Mouse (Mus musculus) heart, embryonic 10.5 days (tissue): ENCODE results near the gene Nfkb2. TPM values are rescaled to one million over a fixed set of nuclear protein-coding genes. Genes with fewer than 3 reads are reported as not detected.

Experiments
- DNase-seq: peaks from one replicate; pipeline ENCODE4 v3.0.0-alpha.2; 2017; ENCODE audit warnings: low spot score
- H3K27ac ChIP-seq: fragments of 300-500 bp; sonication (generic); 2 replicates; pipeline ENCODE4 v1.5.1; 2016; ENCODE audit warnings: mild to moderate bottlenecking
- H3K27me3 ChIP-seq: fragments of 300-500 bp; sonication (generic); 2 replicates; pipeline ENCODE4 v1.6.1; 2016; ENCODE audit warnings: mild to moderate bottlenecking; ENCODE audit not compliant: poor library complexity, insufficient read depth, severe bottlenecking
- H3K36me3 ChIP-seq: fragments of 300-500 bp; sonication (generic); 2 replicates; pipeline ENCODE4 v1.6.1; 2016; ENCODE audit warnings: mild to moderate bottlenecking, moderate library complexity
- H3K4me1 ChIP-seq: fragments of 300-500 bp; sonication (generic); 2 replicates; pipeline ENCODE4 v1.6.1; 2016; ENCODE audit warnings: mild to moderate bottlenecking
- H3K4me3 ChIP-seq: fragments of 300-500 bp; sonication (generic); 2 replicates; pipeline ENCODE4 v1.5.1; 2016; ENCODE audit warnings: mild to moderate bottlenecking, moderate library complexity
- H3K9me3 ChIP-seq: fragments of 300-500 bp; sonication (generic); 2 replicates; pipeline ENCODE4 v1.6.1; 2016; ENCODE audit warnings: mild to moderate bottlenecking, moderate library complexity
- WGBS: fragments of 180-500 bp; shearing (Covaris S2); methylation state at CpG from one replicate; pipeline ENCODE4 v1.1.7; 2016; 5-methylcytosine and 5-hydroxymethylcytosine counted together
- polyA plus RNA-seq: library from polyadenylated mRNA; unstranded; fragments of >200 nt; fragmentation: Nextera tagmentation; extraction: Ambion mirVana; gene quantifications from 2 replicates; pipeline ENCODE4 v1.2.1, GENCODE M21; 2016

The Nfkb2 gene
- polyA plus RNA-seq, 1 experiment from 2014 or later, result 5.9 TPM

GRCm38 (mm10) chr19:46302551-46302950 lies 1.6 kb upstream of the Nfkb2 start:
- no peaks in the 10 kb centered on the region for H3K9me3 ChIP-seq
- peak; percentile 55 for DNase-seq
- H3K27ac ChIP-seq, result no peak overlapping the region
- peaks cover 2% of the 10 kb centered on the region; the same call in 1 of the 2 replicates for H3K36me3 ChIP-seq
- no peak overlapping the region for H3K4me3 ChIP-seq
- 85% methylated on average over 4 of the region's 4 CpGs for WGBS
- H3K4me1 ChIP-seq, result peaks cover 35% of the 10 kb centered on the region
- H3K27me3 ChIP-seq, result peaks cover 22% of the 10 kb centered on the region

DNA sequence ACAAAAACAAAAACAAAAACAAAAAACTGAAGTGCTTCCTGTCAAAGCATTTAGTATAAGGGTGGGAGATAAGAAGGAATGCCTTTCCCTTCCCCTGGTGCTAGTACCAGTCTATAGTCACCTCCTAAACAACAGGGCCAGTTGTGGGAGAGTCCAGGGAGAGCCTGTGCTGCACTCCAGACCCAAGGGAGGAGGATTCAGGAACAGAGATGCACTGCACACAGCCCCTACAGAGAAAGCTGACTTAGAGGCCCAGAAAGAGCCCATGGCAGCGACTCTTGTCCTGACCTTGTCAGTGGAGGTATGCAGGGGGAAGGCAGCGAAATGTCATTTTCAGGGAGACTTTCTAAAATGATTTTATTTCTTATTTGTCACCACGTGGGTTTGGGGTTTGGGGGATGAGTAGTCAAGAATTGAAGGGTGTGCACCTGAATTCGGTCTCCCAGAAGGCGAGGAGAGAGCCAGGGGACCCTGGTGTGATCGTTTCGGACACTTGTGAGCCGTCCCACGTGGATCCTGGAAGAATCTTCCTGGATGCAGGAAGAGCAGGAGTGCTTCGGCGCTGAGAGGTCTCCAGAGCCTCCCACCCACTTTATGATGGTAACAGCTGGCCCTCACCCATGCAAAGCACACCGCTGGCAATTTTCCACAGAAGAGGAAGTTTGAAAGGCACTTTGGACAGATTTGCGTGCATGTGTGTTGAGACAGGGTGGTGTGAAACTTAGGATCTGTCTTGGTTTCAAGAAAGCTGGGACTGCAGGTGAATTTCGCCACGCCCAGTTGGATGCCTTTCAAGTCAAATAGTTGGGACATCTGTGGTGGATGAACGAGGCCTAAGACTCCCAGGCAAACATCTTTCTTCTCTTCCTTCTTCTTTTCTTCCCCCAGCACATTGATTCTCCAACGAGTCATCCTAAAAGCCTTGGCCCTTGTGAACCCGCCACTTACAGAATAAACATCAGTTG lies 587 bp upstream of the Nfkb2 start:
- peak; percentile 72 for DNase-seq
- Histone ChIP-seq H3K27me3 (peaks cover 32% of the 10 kb centered on the region), H3K4me1 (peaks cover 39% of the 10 kb centered on the region), H3K4me3 (peak overlapping the region; percentile 86), H3K9me3 (no peaks in the 10 kb centered on the region), H3K27ac (0 out of 2 replicates have a peak overlapping the region, but pooled peaks have one; percentile 88), H3K36me3 (peaks cover 12% of the 10 kb centered on the region; the same call in 1 of the 2 replicates)
- 53% methylated on average over 18 of the region's 18 CpGs for WGBS

GRCm38 (mm10) chr19:46304908-46305333 lies 801 bp downstream of the Nfkb2 start:
- H3K36me3 ChIP-seq, result peaks cover 17% of the 10 kb centered on the region

GRCm38 (mm10) chr19:46305432-46306267 lies 1.5 kb downstream of the Nfkb2 start:
- H3K4me1 ChIP-seq, result peaks cover 45% of the 10 kb centered on the region
- no peaks in the 10 kb centered on the region for H3K9me3 ChIP-seq
- H3K4me3 ChIP-seq, result peak overlapping the region; percentile 86
- WGBS, result under 1% methylated on average over 43 of the region's 43 CpGs
- peak; percentile 95 for DNase-seq
- H3K36me3 ChIP-seq, result peaks cover 25% of the 10 kb centered on the region
- peak overlapping the region; percentile 88 for H3K27ac ChIP-seq
- H3K27me3 ChIP-seq, result peaks cover 51% of the 10 kb centered on the region

More at GRCm38 (mm10) chr19:46304908-46305333, 801 bp downstream of the Nfkb2 start:
- Histone ChIP-seq H3K4me1 (peaks cover 45% of the 10 kb centered on the region), H3K27ac (peak overlapping the region; percentile 88), H3K4me3 (peak overlapping the region; percentile 86), H3K27me3 (peaks cover 44% of the 10 kb centered on the region), H3K9me3 (no peaks in the 10 kb centered on the region)
- under 1% methylated on average over 34 of the region's 34 CpGs for WGBS
- no peak for DNase-seq

DNA sequence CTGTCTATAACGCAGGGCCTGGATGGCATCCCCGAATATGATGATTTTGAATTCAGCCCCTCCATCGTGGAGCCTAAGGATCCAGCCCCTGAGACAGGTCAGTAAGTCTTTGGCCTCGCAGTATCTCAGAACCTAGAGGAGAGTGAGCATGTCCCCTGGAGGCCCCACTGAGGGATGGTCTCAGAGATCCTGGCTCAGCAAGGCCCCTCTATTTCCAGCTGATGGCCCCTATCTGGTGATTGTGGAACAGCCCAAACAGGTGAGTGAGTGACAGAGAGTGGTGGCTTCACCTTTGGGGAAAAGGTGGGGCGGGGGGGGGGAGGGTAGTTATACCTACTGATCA lies 2.1 kb downstream of the Nfkb2 start:
- Histone ChIP-seq H3K27me3 (peaks cover 57% of the 10 kb centered on the region), H3K27ac (peak overlapping the region; percentile 88), H3K9me3 (no peaks in the 10 kb centered on the region), H3K4me1 (peaks cover 45% of the 10 kb centered on the region), H3K36me3 (peaks cover 30% of the 10 kb centered on the region), H3K4me3 (peak overlapping the region; percentile 86)
- peak; percentile 67 for DNase-seq
- 44% methylated on average over 5 of the region's 5 CpGs for WGBS

DNA sequence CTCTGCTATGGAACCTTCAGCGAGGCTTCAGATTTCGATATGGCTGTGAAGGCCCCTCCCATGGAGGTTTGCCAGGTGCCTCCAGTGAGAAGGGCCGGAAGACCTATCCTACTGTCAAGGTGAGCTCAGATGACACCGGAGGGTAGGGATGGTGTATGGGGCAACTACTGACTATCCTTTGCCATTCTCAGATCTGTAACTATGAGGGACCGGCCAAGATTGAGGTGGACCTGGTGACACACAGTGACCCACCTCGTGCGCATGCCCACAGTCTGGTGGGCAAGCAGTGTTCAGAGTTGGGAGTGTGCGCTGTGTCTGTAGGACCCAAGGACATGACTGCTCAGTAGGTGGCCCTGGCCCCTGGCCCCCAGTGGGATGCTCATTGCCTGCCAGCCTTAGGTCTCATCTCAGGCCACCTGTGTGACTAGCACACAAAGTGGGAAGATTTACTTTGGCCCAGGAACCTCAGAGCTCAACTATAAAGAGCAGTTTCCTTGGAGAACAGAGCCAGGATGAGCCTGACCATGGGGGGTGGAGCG lies 2.7 kb downstream of the Nfkb2 start:
- H3K9me3 ChIP-seq, result no peaks in the 10 kb centered on the region
- H3K27ac ChIP-seq, result no peak overlapping the region
- peaks cover 36% of the 10 kb centered on the region for H3K36me3 ChIP-seq
- no peak overlapping the region for H3K4me3 ChIP-seq
- H3K4me1 ChIP-seq, result peaks cover 45% of the 10 kb centered on the region
- WGBS, result 82% methylated on average over 9 of the region's 9 CpGs
- peaks cover 60% of the 10 kb centered on the region for H3K27me3 ChIP-seq
- peak; percentile 74 for DNase-seq

- WGBS, result 69% methylated on average over 16 of the region's 16 CpGs
- H3K27me3 ChIP-seq, result peaks cover 69% of the 10 kb centered on the region
- peaks cover 43% of the 10 kb centered on the region for H3K36me3 ChIP-seq
- no peaks in the 10 kb centered on the region for H3K9me3 ChIP-seq
- peaks cover 41% of the 10 kb centered on the region for H3K4me1 ChIP-seq
- no peak overlapping the region for H3K27ac ChIP-seq
- DNase-seq, result no peak
- no peak overlapping the region for H3K4me3 ChIP-seq
These were observed 3.7 kb downstream of the Nfkb2 start for GRCm38 (mm10) chr19:46307781-46308180.

- 52% methylated on average over 16 of the region's 16 CpGs for WGBS
- H3K4me3 ChIP-seq, result peak overlapping the region; percentile 59
- no peaks in the 10 kb centered on the region for H3K9me3 ChIP-seq
- DNase-seq, result no peak
- H3K4me1 ChIP-seq, result peaks cover 46% of the 10 kb centered on the region
- peaks cover 75% of the 10 kb centered on the region for H3K27me3 ChIP-seq
- peak overlapping the region; percentile 62; the same call in 1 of the 2 replicates for H3K27ac ChIP-seq
- H3K36me3 ChIP-seq, result peaks cover 46% of the 10 kb centered on the region
These were observed 4.2 kb downstream of the Nfkb2 start for GRCm38 (mm10) chr19:46308303-46308702.

DNA sequence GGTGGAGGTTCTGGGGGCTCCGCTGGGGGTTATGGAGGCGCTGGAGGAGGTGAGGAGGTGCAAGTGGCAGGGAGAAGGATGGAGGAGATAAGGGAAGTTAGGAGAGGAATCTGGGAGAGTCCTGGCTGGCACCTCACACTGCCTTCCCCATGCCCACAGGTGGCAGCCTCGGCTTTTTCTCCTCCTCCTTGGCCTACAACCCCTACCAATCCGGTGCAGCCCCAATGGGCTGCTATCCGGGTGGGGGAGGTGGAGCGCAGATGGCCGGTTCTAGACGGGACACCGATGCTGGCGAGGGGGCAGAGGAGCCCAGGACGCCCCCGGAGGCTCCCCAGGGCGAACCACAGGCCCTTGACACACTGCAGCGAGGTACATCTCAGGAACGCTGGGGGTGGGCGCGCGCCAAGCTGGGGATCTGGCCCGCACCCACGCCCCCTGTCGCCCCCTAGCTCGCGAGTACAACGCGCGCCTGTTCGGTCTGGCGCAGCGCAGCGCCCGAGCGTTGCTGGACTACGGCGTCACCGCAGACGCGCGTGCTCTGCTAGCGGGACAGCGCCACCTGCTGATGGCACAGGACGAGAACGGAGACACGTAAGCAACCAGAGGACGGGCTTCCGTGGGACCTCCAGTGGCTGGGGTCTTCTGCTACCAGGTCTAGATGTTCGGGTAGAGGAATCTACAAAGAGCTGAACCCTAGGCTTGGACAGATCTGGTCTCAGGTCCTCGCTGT lies 4.8 kb downstream of the Nfkb2 start:
- peaks cover 47% of the 10 kb centered on the region for H3K36me3 ChIP-seq
- 1% methylated on average over 47 of the region's 47 CpGs for WGBS
- peaks cover 80% of the 10 kb centered on the region for H3K27me3 ChIP-seq
- peak overlapping the region; percentile 59 for H3K4me3 ChIP-seq
- peaks cover 48% of the 10 kb centered on the region for H3K4me1 ChIP-seq
- peak overlapping the region; percentile 62; the same call in 1 of the 2 replicates for H3K27ac ChIP-seq
- peak; percentile 93 for DNase-seq
- H3K9me3 ChIP-seq, result no peaks in the 10 kb centered on the region

DNA sequence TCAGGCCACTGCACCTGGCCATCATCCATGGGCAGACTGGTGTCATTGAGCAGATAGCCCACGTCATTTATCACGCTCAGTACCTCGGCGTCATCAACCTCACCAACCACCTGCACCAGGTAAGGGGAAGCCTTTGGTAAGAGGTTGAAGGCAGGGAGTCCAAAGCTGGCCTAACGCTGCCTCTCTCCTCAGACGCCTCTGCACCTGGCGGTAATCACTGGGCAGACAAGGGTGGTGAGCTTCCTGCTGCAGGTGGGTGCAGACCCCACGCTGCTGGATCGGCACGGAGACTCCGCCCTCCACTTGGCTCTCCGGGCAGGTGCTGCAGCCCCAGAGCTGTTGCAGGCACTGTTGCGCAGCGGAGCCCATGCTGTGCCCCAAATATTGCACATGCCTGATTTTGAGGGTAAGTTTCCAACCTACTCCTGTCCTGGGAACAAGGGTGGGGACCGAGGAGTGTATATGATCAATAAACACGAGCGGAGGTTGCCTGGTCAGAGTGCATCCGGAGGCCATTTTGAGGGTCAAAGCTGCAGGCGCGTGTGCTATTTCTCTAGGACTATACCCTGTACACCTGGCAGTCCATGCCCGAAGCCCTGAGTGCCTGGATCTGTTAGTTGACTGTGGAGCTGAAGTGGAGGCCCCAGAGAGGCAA lies 5.7 kb downstream of the Nfkb2 start:
- DNase-seq, result no peak
- 76% methylated on average over 21 of the region's 21 CpGs for WGBS
- Histone ChIP-seq H3K36me3 (peaks cover 47% of the 10 kb centered on the region), H3K9me3 (no peaks in the 10 kb centered on the region), H3K27ac (no peak overlapping the region), H3K4me3 (no peak overlapping the region), H3K27me3 (peaks cover 89% of the 10 kb centered on the region), H3K4me1 (peaks cover 48% of the 10 kb centered on the region)

DNA sequence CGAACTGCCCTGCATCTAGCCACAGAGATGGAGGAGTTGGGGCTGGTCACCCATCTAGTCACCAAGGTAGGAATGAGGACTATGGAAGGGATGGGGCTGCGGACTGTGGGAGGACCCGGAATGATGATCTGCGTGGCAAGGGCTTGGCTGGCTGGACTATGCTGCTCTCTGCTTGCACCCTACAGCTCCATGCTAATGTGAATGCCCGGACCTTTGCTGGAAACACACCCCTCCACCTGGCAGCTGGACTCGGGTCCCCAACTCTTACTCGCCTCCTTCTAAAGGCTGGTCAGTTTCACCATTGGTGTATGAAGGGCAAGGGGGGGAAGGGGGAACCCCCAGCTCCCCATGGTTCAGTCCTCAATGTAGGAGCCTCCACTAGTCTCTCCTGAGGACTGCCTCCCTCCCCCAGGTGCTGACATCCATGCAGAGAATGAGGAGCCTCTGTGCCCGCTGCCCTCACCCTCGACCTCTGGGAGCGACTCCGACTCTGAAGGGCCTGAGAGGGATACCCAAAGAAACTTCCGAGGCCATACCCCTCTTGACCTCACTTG lies 6.3 kb downstream of the Nfkb2 start:
- no peak for DNase-seq
- Histone ChIP-seq H3K36me3 (peaks cover 47% of the 10 kb centered on the region), H3K27ac (no peak overlapping the region), H3K4me1 (peaks cover 49% of the 10 kb centered on the region), H3K9me3 (no peaks in the 10 kb centered on the region), H3K27me3 (peaks cover 95% of the 10 kb centered on the region), H3K4me3 (no peak overlapping the region)
- 86% methylated on average over 12 of the region's 12 CpGs for WGBS
